Mouse (Mus musculus) erythroblast, embryonic 14.5 days (primary cell): ENCODE data around the gene Hsf2bp.

Source experiments
- GATA1 ChIP-seq: IDR thresholded peaks from 2 replicates; pipeline ENCODE4 v1.6.1; 2012; ENCODE audit warnings: low read length, inconsistent platforms, mixed read lengths
- TAL1 ChIP-seq: IDR thresholded peaks from 3 replicates; pipeline ENCODE4 v1.6.1; 2012; ENCODE audit warnings: low read length, inconsistent platforms, mixed read lengths

DNA sequence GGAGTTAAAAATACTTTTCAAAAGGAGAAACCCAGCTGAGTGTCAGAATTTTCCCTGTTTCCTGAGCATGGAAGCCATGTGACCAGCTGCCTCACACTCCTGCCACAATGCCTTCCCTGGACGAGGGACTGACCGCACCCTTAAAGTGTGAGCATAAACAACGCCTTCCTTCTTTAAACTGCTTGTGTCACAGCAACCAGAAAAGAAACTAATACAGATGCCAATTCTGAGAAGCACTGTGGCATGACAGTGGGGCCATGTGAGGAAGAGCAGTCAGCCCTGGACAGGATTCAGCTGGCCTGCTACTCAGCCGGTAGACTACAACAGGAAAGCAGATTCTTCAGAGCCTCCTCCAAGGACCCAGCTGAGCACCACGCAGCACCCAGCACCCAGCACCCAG, 29.3 kb downstream of the Hsf2bp start:
- TF ChIP-seq GATA1 (no peak), TAL1 (no peak)
